Mouse (Mus musculus) layer of hippocampus, postnatal 36 days (tissue): ENCODE measurements at regions not wholly inside any gene's neighbourhood (a gene's known extent, or its start where the extent isn't known, plus 50 kb on each side); places are given as distances from the start of the nearest gene placed in this dataset.
A peak's percentile ranks its signal among the peaks of the same experiment; 100 is the strongest.

Experiments
- DNase-seq, 2 experiments: peaks; one replicate each; pipeline ENCODE4 v3.0.0; 2022

DNA sequence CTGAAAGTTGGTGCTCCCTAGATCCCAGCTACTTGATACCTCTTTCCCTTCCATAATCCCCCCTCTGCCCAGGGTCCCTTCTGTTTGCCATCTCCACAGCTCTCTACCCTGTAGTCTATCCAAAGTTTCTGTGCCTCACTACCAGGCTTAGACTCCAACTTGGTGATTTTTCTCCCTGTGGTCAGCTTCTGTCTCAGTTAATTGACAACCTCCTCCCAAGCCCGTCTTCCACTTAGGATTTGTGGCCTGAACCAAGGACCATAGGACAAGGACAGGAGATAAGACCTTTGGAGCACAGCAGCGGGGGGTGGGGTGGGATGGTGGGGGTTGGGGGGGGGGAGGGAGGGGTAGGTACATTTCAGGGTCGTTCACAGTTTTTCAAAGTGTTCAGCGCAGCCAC, 371.3 kb downstream of the Eipr1 start:
- no peak for DNase-seq

- peak in 1 of 2 experiments; percentile 29 for DNase-seq
Observed at GRCm38 (mm10) chr12:29124079-29124668, 372.6 kb downstream of the Eipr1 start.

DNA sequence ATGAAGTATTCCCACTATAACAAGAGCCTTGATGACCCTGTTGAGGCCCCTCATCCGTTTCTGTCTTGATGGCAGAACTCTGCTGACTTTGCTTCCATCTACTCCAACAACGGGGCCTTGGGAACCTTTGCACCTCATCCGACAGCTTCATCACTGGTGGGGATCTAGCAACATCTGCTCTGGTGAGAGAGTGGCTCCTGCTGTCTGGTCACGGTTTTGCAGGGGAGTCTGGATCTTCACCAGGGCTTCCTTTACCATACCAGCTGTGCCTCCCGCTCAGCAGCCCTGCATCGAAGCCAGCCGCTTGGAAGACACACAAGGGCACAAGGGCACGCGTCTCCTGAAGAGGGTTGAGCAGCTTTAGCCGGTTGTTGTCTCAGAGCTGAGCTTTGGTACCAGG, 377.2 kb downstream of the Eipr1 start:
- peak in 1 of 2 experiments; percentile 24 for DNase-seq

- no peak for DNase-seq
Observed at GRCm38 (mm10) chr12:29129331-29129730, 377.7 kb downstream of the Eipr1 start.

DNA sequence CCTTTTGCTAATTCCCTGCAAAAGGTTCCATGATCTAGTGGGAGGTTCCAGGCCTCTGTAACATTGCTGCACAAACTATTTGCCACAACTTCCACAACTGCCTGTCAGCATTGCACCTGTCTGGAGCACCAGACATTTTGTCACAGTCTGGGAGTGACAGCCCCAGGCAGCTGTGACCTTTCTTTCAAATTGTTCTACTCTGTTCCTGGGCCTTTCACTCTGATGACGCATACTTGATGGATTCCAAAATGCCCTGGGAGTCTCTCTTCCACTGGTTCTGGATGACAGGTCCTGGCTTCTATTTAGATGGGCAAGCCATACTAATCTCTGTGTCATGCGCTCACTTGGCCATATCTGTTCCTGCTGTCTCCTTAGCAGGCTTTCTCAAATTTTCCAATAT, 382.7 kb downstream of the Eipr1 start:
- DNase-seq, result no peak

GRCm38 (mm10) chr12:29136850-29137268, 385.3 kb downstream of the Eipr1 start:
- peak; percentile 60 to 67 for DNase-seq

DNA sequence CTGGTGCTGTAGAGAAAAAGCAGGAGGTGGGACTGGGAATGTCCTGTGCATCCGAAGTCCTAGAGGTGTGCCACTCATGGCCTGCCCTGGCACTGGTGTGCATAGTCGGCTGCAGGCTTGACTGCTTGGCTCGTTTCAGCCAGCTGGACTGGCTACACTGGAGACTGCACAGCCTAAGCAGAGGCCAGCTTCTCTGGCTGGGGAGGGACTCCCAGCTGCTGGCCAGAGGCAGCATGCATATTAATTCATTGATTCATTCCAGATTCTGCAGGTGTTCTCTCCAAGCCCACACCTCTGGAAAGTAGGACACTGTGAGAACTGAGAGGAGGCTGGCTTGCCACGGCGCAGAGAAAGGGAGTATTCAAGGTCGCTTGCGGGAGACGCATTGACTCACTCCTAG, 385.9 kb downstream of the Eipr1 start:
- DNase-seq, result peak in 1 of 2 experiments; percentile 33

GRCm38 (mm10) chr12:29140576-29140975, 387.6 kb upstream of the Myt1l start:
- DNase-seq, result no peak

DNA sequence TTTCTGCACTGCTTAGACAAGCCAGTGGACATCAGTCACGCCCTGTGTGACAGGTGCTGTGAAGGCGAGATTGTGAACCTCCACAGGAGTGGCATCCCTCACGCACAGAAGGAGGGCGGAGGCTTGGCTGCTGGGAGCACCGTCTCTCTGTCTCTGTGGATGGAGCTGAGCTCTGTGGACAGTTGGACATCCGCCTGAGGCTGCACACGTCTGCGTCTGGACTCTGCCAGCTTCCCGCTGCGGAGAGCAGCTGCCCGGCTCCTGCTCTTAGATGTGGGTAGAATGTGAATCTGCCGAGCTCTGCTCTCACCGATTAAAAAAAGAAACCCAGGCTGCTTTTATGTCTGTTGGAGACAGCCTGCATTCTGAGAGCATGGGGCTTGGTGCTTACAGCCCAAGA, 387.1 kb upstream of the Myt1l start:
- DNase-seq, result peak; percentile 64 to 68

DNA sequence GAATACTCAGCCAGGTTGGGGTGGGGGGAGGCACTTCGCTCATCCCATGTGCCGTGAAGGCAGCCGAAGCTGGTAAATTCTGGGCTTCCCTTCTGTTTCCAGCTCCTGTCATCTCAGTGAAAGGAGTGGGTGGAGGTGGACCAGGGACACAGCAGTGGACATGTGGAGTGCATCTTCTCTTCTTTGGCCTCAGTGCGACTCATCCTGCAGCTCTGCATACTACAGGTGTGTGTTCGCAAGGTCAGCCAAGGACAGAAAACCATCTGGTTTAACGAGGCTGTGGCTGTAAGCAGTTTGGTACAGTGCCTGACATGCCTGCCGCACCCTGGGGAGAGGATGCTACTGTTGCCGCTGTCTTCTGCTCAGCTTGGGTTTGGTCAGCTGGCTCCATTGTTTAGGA, 386.3 kb upstream of the Myt1l start:
- DNase-seq, result peak in 1 of 2 experiments; percentile 22

DNA sequence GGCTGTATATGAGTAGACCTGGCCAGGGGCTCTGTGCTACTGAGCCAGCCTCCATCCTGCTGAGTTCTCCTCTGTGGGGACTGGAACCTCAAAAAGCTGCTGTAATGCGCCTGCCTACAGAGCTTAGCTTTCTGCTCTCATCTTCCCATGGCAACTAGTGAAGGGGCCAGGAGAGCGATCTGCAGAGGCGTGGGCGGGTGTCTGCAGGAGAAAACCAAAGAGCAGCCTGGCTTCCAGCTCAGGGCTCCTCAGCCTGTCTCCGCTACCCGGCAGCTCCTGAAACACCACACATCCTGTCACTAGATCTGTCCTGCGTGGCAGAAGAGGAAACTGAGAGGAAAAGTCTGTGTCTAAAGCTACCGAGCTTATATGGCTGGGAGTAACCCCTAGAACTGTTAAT, 384.9 kb upstream of the Myt1l start:
- peak; percentile 70 to 72 for DNase-seq

GRCm38 (mm10) chr12:29160920-29161319, 367.3 kb upstream of the Myt1l start:
- no peak for DNase-seq

DNA sequence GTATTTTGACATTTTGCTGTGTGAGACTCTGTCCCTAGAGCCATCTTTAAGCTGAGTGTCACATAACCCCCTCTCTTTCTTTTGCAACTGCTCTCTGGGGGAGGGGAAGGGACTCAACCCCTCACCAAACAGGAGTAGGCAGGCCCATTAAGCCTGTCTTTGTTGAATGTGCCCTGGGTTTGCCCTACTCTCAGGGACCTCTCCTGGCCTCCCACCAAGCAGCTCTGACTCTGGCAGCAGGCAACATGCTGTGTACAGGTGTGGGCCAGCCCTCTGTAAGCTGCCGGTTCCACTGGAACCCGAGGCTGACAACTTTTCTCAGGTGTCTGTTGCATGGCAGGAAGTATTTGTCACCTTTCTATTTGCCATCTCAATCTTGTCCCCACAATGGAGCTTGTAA, 366.6 kb upstream of the Myt1l start:
- no peak for DNase-seq

DNA sequence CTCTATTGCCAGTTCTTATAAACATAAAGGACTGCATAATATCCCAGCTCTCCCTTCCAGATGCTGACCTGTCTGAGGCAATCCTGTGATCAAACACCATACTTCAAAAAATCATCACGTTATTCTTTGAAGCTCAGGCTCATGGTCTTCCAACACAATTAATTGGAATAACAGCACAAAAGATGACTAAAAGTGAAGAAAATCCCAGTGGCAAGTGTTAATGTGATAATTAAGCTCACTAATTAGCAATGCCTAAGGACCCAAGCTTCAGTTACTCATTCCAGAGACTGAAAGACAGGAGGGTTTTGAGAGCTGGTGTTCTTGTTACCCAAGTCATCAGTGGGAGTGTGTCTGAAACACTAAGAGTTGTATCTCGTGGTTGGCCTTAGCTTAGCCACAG, 363.5 kb upstream of the Myt1l start:
- no peak for DNase-seq

GRCm38 (mm10) chr12:29166316-29166715, 361.9 kb upstream of the Myt1l start:
- no peak for DNase-seq

- no peak for DNase-seq
Observed at GRCm38 (mm10) chr12:29167922-29168321, 360.3 kb upstream of the Myt1l start.

DNA sequence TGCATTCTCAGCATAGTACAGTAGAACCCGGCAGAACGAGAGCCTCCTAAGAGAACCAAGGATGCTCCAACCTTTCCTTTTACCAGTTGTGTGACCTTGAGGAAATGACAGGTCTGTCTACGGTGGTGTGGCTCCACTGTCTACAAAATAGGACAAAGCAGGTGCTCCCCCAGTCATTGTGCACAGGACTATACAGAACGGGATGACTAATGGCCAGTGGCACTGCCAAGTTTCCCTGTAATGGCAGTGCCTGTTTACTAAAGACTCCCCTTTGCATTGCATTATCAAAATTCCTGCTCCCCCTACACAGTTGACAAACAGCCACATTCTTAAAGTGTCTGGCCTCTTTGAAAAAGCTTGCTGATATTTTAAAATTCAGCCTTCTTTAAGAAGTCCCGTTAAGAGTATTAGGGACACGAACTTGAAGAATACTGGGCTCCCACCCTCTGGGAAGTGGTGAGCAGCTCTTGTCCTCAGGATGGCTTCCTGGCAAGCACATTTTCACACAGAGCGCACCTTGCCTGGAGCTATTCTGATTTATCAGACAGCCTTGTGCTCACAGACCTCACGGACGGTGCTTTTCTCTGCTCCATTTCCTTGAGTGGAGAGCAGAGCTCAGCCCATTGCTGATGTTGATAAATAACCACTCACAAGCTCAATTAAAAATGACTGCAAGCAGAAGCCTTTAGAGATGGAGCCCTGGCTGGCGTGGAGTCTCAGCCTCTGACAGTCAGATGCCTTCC, 352.3 kb upstream of the Myt1l start:
- no peak for DNase-seq

DNA sequence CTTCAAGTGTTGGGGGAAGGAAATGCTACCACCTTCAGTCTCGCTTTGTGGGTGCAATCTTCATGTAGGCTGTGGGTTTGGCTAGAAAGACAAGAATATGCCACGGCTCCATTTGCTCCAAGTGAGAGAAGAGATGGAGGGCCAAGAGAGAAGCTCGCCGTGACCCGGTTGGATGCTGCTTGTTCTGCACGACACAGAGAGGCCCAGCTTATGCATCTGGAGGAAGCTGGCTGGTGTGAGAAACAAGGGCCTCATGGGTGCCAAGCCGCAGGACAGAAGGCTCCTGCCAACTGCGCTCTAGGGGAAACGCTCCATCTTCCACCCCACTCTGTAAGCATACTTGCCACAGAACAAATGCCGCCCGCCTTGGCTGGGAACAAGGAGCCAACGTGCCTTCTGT, 351.0 kb upstream of the Myt1l start:
- DNase-seq, result no peak

- DNase-seq, result no peak
Observed at GRCm38 (mm10) chr12:29178168-29178895, 349.9 kb upstream of the Myt1l start.

- DNase-seq, result no peak
Observed at GRCm38 (mm10) chr12:29179405-29179804, 348.8 kb upstream of the Myt1l start.

GRCm38 (mm10) chr12:29180576-29180975, 347.6 kb upstream of the Myt1l start:
- DNase-seq, result no peak

DNA sequence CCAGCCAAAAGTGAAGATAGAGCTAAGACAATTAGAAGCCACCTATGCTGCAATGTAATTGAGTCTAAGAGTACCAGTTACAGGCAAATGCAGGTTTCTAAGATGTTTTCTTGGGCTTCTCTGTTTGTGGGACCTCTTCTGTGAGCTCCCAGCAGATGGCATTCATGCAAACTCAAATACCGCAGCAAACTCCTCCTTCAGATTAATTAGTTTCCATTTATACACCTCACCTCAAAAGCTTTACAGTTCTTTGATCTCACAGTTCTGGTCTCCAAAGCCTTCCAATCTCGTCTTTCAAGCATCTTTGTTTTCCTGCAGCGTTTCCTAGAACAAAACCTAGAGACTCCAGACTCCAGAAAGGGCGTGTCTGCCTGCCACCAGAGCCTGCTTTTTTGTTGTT, 340.6 kb upstream of the Myt1l start:
- no peak for DNase-seq

DNA sequence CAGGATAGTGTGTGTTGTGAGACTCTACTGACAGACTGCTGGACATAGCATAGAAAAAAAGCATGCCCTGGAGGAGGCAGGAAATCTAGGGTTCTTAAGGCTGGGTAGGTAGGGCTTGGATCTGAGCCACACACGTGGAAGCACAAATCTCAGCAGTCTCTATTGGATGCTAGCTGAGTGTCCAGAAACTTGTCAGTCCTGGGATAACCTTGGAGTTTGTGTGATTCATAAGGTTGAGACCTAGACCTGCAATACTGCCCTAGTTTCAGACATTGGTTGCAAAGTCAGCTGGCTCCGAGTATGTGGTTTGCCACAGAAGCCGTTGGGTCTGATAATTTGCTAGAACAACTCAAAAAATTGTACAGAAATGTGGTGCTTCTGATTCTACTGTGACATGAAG, 335.8 kb upstream of the Myt1l start:
- DNase-seq, result no peak

GRCm38 (mm10) chr12:29211946-29212345, 316.2 kb upstream of the Myt1l start:
- no peak for DNase-seq
